Mouse (Mus musculus): ENCODE data around the gene Ezh1.

Ezh1 gene

GRCm38 (mm10) chr11:101195101-101195500 lies 31.2 kb downstream of the Ezh1 start:
- no peak for TF ChIP-seq GATA4 (IDR thresholded peaks at IDR 0.05; ENCODE audit: insufficient replicate concordance, low read length)

- no peak for TF ChIP-seq GATA4 (IDR thresholded peaks at IDR 0.05; ENCODE audit: insufficient replicate concordance, low read length)
Measured at GRCm38 (mm10) chr11:101194643-101195042, 31.6 kb downstream of the Ezh1 start.

GRCm38 (mm10) chr11:101194137-101194536 lies 32.1 kb downstream of the Ezh1 start:
- no peak for TF ChIP-seq GATA4 (IDR thresholded peaks at IDR 0.05; ENCODE audit: insufficient replicate concordance, low read length)

- TF ChIP-seq GATA4 (IDR thresholded peaks at IDR 0.05; ENCODE audit: insufficient replicate concordance, low read length): no peak
Measured at GRCm38 (mm10) chr11:101193076-101193475, 33.2 kb downstream of the Ezh1 start.

- TF ChIP-seq GATA4 (IDR thresholded peaks at IDR 0.05; ENCODE audit: insufficient replicate concordance, low read length): no peak
Measured at GRCm38 (mm10) chr11:101192646-101193045, 33.6 kb downstream of the Ezh1 start.

- no peak for TF ChIP-seq GATA4 (IDR thresholded peaks at IDR 0.05; ENCODE audit: insufficient replicate concordance, low read length)
Measured at GRCm38 (mm10) chr11:101191919-101192470, 34.3 kb downstream of the Ezh1 start.

GRCm38 (mm10) chr11:101190913-101191907 lies 35.1 kb downstream of the Ezh1 start:
- no peak for TF ChIP-seq GATA4 (IDR thresholded peaks at IDR 0.05; ENCODE audit: insufficient replicate concordance, low read length)

GRCm38 (mm10) chr11:101190181-101190912 lies 35.9 kb downstream of the Ezh1 start:
- TF ChIP-seq GATA4 (IDR thresholded peaks at IDR 0.05; ENCODE audit: insufficient replicate concordance, low read length): no peak

- TF ChIP-seq GATA4 (IDR thresholded peaks at IDR 0.05; ENCODE audit: insufficient replicate concordance, low read length): peak; percentile 74; the same call in 1 of the 2 replicates
Measured at GRCm38 (mm10) chr11:101189495-101190180, 36.6 kb downstream of the Ezh1 start.

GRCm38 (mm10) chr11:101188166-101188805 lies 38.0 kb downstream of the Ezh1 start:
- no peak for TF ChIP-seq GATA4 (IDR thresholded peaks at IDR 0.05; ENCODE audit: insufficient replicate concordance, low read length)

GRCm38 (mm10) chr11:101187541-101187940 lies 38.7 kb downstream of the Ezh1 start:
- no peak for TF ChIP-seq GATA4 (IDR thresholded peaks at IDR 0.05; ENCODE audit: insufficient replicate concordance, low read length)

GRCm38 (mm10) chr11:101186526-101187247 lies 39.6 kb downstream of the Ezh1 start:
- no peak for TF ChIP-seq GATA4 (IDR thresholded peaks at IDR 0.05; ENCODE audit: insufficient replicate concordance, low read length)

- TF ChIP-seq GATA4 (IDR thresholded peaks at IDR 0.05; ENCODE audit: insufficient replicate concordance, low read length): no peak
Measured at GRCm38 (mm10) chr11:101185441-101185840, 40.8 kb downstream of the Ezh1 start.

GRCm38 (mm10) chr11:101184984-101185383 lies 41.3 kb downstream of the Ezh1 start:
- TF ChIP-seq GATA4 (IDR thresholded peaks at IDR 0.05; ENCODE audit: insufficient replicate concordance, low read length): no peak

All from liver, adult (tissue).